Mouse (Mus musculus) kidney, postnatal 25 days (tissue): ENCODE measurements around the gene Rasl11a.

Experiments used
- DNase-seq, 2 experiments: peaks; one replicate each; pipeline ENCODE4 v3.0.0; 2021; ENCODE audit warnings: mixed read lengths in 2 of 2

The Rasl11a gene

DNA sequence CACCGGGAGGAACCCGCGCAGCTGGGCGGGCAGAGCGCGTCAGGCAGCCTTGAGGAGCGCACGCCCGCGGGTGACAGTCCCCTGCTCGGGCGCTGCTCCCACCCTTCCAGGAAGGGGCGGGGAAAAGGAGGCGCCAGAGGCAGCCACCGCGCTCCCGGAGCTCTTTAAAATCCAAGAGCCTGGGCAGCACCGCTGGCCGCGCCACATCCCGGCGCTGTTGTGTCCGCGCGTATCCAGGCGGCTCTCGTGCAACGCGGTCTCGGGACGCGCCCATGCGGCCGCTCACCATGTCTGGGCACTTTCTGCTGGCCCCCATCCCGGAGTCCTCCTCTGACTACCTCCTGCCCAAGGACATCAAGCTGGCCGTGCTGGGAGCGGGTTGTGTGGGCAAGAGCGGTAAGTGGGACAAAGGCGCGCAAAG is at the start of gene Rasl11a:
Gene Rasl11a (plus strand): TSS at position 127 of the 421 bp plus-strand sequence.
- DNase-seq: peak; percentile 87 to 91

- no peak for DNase-seq
Observed at GRCm38 (mm10) chr5:146795728-146796127, 49.1 kb upstream of the Rasl11a start.

DNA sequence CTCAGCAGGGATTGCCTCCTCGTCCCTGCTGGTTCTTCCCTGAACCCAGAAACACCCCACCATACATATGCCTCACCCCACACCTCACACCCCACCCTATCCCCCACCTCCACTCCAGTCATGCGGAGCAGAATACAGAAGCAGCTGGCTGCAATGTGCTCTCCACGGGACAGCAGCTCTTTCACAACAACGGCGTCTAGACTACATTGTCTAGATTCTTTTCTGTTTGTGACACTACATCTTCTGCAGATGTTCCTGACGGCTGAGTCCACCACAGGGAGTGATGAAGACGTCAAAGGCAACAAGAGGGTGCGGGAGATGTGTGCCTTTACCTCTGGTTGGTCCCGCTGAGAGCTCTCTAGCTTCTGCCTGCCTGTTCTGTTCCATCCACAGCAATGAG is 46.8 kb upstream of the Rasl11a start:
- DNase-seq: no peak

DNA sequence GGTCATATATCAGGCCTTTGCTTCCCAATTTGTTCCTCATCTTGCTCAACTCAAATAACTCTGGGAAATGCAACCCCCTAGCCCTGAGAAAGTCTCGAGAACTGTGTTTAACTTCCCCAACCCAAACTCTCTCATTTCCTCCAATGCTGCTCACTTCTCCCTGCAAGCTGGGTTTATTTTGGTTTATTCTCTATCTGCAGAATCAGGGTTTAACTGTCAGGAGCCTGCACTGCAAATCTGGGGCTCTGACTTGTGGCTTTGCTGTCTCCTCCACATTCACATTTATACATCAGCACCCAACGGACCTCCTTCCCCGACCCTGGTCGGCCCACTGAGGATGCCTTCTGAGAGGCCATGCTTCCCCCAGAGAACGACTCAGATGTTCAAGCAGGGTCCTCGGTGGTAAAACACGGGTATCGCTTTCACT is 38.9 kb upstream of the Rasl11a start:
- DNase-seq: no peak

DNA sequence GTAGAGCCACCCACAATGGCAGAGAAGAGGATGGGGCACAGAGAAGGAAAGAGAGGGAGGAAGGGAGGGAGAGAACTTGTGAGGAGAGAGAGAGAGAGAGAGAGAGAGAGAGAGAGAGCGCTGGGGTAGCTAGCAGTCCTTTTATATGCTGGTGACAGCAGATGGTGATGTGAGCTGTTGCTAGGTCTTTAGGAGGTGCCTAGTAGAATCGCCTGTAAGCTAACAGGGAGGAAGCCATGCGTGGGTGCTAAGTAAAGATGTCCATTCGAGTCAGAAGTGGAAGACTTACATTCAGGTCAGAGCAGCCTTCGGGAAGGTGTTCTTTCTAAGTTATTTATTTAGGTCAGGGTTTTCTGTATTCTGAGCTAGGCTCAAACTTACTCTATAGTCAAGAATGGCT is 34.9 kb upstream of the Rasl11a start:
- DNase-seq: no peak

- DNase-seq: no peak
Observed at GRCm38 (mm10) chr5:146812866-146813265, 32.0 kb upstream of the Rasl11a start.

DNA sequence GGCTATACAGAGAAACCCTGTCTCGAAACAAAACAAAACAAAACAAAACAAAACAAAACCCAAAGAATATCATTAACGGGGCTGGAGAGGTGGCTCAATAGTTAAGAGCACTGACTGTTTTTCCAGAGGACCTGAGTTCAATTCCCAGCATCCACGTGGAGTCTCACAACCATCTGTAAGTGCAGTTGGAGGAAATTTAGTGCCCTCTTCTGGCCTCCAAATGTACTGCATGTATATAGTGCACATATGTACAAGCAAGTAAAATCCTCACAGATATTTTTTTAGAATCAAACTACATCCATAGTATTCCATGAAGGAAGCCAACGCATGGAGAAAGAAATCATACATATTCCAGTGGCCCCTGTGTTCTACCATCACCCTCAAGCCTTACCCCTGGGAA is 31.4 kb upstream of the Rasl11a start:
- no peak for DNase-seq

- no peak for DNase-seq
Observed at GRCm38 (mm10) chr5:146815394-146815793, 29.5 kb upstream of the Rasl11a start.

- DNase-seq: no peak
Observed at GRCm38 (mm10) chr5:146817583-146817982, 27.3 kb upstream of the Rasl11a start.

DNA sequence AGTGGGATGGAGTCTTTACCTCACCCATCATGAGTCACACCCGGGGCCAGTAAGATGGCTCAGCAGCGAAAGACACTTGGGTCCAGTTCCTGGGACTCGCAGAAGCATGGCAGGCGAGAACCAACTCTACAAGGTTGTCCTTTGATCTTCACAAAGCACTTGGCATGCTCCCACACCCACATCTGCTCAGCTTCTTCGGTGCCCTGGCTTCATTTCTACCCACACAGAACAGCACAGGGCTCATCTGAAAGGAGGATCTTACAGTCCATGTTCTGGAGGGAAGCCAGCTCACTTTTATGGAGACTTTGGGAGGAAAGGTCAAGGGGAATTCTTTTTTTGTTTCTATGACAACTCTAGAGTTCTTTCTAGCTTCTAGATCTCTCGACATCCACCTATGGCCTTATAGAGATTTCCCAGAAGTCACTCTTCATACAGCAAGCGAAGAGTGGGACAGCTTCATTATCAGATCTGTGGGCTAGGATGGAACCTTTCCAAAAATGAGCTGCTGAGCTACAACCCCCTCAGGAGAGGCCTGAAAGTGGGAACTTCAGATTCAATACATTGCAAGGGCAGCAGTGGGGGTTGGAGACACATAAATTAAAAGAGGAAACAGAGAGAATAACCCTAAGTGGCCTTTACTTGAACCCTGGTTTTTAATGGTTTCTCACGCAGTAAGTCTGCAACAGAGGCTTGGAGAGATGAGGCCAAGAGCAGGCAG is 25.8 kb upstream of the Rasl11a start:
- peak; percentile 32 to 60 for DNase-seq

GRCm38 (mm10) chr5:146823005-146823404 is 21.9 kb upstream of the Rasl11a start:
- DNase-seq: no peak

GRCm38 (mm10) chr5:146829528-146829927 is 15.3 kb upstream of the Rasl11a start:
- no peak for DNase-seq

GRCm38 (mm10) chr5:146832435-146832768 is 12.5 kb upstream of the Rasl11a start:
- no peak for DNase-seq

DNA sequence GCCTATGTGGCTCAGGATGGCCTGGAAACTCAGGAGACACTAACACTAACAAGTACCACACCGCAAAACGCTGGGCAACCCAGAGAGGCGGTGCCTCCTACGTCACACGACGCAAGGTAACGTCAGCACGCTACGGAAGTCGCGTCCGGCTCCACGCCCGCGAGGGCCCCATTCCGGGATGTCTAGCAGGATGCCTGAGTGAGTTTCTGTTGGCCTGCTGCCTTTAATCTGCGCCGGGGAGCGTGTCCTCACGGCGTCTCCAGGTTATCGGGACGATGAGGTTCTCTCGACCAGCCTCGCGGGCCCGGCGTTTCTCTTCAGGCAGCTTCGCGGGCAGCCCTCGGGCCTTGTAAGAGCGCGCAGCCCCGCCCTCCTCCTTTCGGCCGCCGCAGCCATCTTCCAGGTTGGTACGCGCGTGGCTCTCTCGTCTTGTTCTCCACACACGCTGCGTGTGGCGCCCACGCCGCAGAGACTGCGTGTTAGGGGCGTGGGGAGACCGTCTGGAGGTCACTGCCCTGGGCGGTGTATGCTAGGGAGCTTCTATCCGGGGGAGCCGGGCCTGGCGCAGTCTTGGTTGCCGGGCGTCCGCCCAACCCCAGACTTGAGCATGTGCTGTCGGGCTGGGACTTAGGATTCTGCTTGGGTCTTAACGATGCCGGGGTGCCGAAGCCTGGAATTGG is 12.0 kb upstream of the Rasl11a start, which contains the start of gene Rpl21:
Gene Rpl21 (plus strand): TSS at position 122 of the 680 bp plus-strand sequence.
- peak; percentile 94 to 96 for DNase-seq

GRCm38 (mm10) chr5:146833673-146834201 is 11.1 kb upstream of the Rasl11a start:
- DNase-seq: no peak

- no peak for DNase-seq
Observed at GRCm38 (mm10) chr5:146834959-146835358, 9.9 kb upstream of the Rasl11a start.

GRCm38 (mm10) chr5:146837967-146838720 is 6.7 kb upstream of the Rasl11a start:
- DNase-seq: no peak

DNA sequence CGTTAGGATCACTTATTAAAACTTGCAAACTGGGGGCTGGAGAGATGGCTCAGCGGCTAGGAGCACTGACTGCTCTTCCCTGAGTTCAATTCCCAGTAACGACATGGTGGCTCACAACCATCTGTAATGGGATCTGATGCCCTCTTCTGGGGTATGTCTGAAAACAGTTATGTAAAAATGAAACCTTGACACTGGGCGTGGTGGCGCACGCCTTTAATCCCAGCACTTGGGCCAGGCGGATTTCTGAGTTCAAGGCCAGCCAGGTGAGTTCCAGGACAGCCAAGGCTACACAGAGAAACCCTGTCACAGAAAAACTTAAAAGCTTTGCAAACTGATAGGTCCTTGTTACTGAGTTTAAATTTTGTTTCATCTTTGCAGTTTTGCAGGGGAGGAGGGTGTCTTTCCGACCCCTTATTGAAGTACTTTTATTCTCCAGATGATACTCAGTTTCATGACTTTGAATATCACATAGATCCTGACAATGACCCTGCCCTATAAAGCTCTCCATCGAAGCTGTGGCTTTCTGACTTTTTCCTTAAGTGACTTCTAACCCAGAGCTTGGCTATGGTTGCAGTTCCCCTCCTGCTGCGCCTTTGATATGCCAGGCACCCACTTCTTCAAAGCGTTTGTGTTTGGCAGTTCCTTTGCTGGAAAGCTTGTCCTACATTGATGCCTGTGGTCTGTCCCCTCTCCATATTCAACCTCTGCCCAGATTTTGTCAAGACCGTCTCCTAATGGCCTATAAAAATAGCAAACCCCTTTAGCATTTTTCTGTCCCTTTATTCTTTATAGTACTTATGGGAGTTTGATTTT is 5.8 kb upstream of the Rasl11a start:
- DNase-seq: no peak

DNA sequence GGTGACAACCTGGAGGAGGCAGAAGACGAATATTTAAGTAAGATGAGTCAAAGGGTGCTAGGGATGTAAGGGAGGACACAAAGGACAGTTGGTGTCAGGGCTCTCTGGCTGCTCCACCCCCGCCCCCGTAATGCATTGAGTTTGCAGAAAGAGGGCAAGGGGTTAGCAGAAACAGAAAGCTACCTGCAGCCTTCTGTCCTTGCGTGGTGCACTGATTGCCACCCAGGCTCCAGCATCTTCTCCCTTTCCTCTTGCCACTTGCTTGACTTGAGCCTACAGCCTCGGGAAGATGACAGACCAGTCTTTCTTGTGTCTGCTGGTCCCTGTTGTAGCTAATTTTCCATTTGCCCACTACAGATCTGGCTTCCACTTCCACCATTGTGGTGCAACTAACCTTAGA is 5.1 kb upstream of the Rasl11a start:
- DNase-seq: no peak

GRCm38 (mm10) chr5:146840422-146840821 is 4.4 kb upstream of the Rasl11a start:
- DNase-seq: no peak

DNA sequence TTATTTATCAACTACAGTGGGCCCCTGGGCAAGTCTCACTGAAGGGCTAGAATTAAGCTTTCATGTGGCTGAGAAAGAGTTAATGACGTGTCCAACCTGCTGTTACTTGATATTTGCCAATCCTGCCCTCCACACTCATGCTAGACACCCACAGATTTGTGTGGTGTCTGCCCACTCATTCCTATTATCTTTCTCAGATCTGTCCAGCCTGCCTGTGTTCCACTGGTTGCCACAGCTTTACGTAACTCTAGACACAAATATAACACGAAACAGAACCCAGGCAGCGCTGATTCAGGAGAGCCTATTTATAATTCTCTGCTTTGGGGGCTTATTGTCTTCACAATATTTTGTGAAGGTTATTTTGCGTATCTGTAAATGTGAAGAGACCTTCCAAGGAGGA is 3.6 kb upstream of the Rasl11a start:
- no peak for DNase-seq

GRCm38 (mm10) chr5:146841996-146842395 is 2.9 kb upstream of the Rasl11a start:
- peak in 1 of 2 experiments; percentile 29 for DNase-seq
